Mouse (Mus musculus) CH12.LX (cell line): ENCODE results near the gene Gm38392. TPM values are rescaled to one million over a fixed set of nuclear protein-coding genes. Genes with fewer than 3 reads are reported as not detected.
A peak's percentile ranks its signal among the peaks of the same experiment; 100 is the strongest.

ENCODE experiments used
- DNase-seq: peaks from one replicate; pipeline ENCODE4 v3.0.0-alpha.2; 2013; ENCODE audit errors: extremely low read depth
- H3K27ac ChIP-seq: 2 replicates; pipeline ENCODE4 v1.5.1; 2012; ENCODE audit warnings: low read depth, mild to moderate bottlenecking, control low read depth, moderate library complexity; ENCODE audit not compliant: insufficient read depth
- H3K27me3 ChIP-seq: replicated peaks from 2 replicates; pipeline ENCODE3; 2012; ENCODE audit warnings: inconsistent platforms
- H3K36me3 ChIP-seq, 2 experiments: replicated peaks in 1 of 2; 2 replicates each; pipeline versions ENCODE3 to v1.6.1; 2012; ENCODE audit warnings: inconsistent platforms in 1 of 2, low read length in 1 of 2, mild to moderate bottlenecking in 1 of 2, mixed read lengths in 1 of 2, moderate library complexity in 1 of 2; ENCODE audit not compliant: control insufficient read depth in 1 of 2, insufficient read depth in 1 of 2
- H3K4me1 ChIP-seq, 2 experiments: 2 replicates each; pipeline ENCODE4 v1.6.1; 2012; ENCODE audit warnings: inconsistent platforms in 1 of 2, moderate library complexity in 1 of 2; ENCODE audit not compliant: insufficient read depth in 2 of 2, control insufficient read depth in 1 of 2
- H3K4me2 ChIP-seq: 2 replicates; pipeline ENCODE4 v1.6.1; 2012; ENCODE audit warnings: low read depth, mild to moderate bottlenecking, control low read depth; ENCODE audit not compliant: poor library complexity, insufficient read depth, severe bottlenecking
- H3K4me3 ChIP-seq, 3 experiments: fragments of 150-350 bp in 1 of 3; sonication (generic) in 1 of 3; replicated peaks in 1 of 3; 2 replicates each; pipeline versions ENCODE3 to v1.5.1; 2011 to 2012; ENCODE audit warnings: low read depth in 2 of 3, low read length in 2 of 3, mild to moderate bottlenecking in 2 of 3, moderate library complexity in 2 of 3, control low read depth in 1 of 3, improper control_type of control experiment in 1 of 3, inconsistent platforms in 1 of 3, mixed read lengths in 1 of 3; ENCODE audit not compliant: poor library complexity in 1 of 3
- H3K79me2 ChIP-seq: replicated peaks from 2 replicates; pipeline ENCODE4 v1.6.1; 2012; ENCODE audit warnings: mild to moderate bottlenecking, moderate library complexity; ENCODE audit not compliant: control insufficient read depth, poor library complexity, insufficient read depth, severe bottlenecking; ENCODE audit errors: extremely low read depth
- H3K9ac ChIP-seq: 2 replicates; pipeline ENCODE4 v1.6.1; 2012; ENCODE audit warnings: low read depth, mild to moderate bottlenecking, control low read depth, moderate library complexity; ENCODE audit not compliant: insufficient read depth
- H3K9me3 ChIP-seq: replicated peaks from 2 replicates; pipeline ENCODE3; 2012; ENCODE audit warnings: low read length, inconsistent platforms, mixed read lengths
- BHLHE40 ChIP-seq: IDR thresholded peaks from 2 replicates; pipeline ENCODE4 v1.6.1; 2011; ENCODE audit warnings: mild to moderate bottlenecking, low read depth, low read length, improper control_type of control experiment
- CHD1 ChIP-seq: IDR thresholded peaks from 2 replicates; pipeline ENCODE4 v1.6.1; 2012; ENCODE audit warnings: low read depth, low read length, improper control_type of control experiment, inconsistent platforms
- CHD2 ChIP-seq: IDR thresholded peaks from 2 replicates; pipeline ENCODE4 v1.6.1; 2011; ENCODE audit warnings: low read length, improper control_type of control experiment
- CTCF ChIP-seq, 2 experiments: IDR thresholded peaks in 1 of 2; conservative IDR thresholded peaks in 1 of 2; 2 replicates each; pipeline ENCODE4 v1.5.1; 2011 to 2012; ENCODE audit warnings: low read depth in 2 of 2, low read length in 2 of 2, improper control_type of control experiment in 1 of 2, inconsistent platforms in 1 of 2, mild to moderate bottlenecking in 1 of 2, moderate library complexity in 1 of 2
- ELF1 ChIP-seq: IDR thresholded peaks from 2 replicates; pipeline ENCODE4 v1.6.1; 2014; ENCODE audit warnings: low read depth, mild to moderate bottlenecking, inconsistent platforms, low read length, improper control_type of control experiment
- EP300 ChIP-seq: IDR thresholded peaks from 2 replicates; pipeline ENCODE4 v1.6.1; 2011; ENCODE audit warnings: low read length, improper control_type of control experiment
- GABPA ChIP-seq: IDR thresholded peaks from 2 replicates; pipeline ENCODE4 v1.6.1; 2012; ENCODE audit warnings: low read depth, low read length, improper control_type of control experiment, inconsistent platforms; ENCODE audit not compliant: insufficient replicate concordance
- HCFC1 ChIP-seq: IDR thresholded peaks from 2 replicates; pipeline ENCODE4 v1.6.1; 2012; ENCODE audit warnings: low read depth, mild to moderate bottlenecking, inconsistent platforms, low read length, improper control_type of control experiment
- JUND ChIP-seq: conservative IDR thresholded peaks from 2 replicates; pipeline ENCODE4 v1.6.1; 2011; ENCODE audit warnings: low read depth, low read length, improper control_type of control experiment
- KAT2A ChIP-seq: IDR thresholded peaks from 2 replicates; pipeline ENCODE4 v1.6.1; 2012; ENCODE audit warnings: low read length, improper control_type of control experiment, inconsistent platforms; ENCODE audit not compliant: insufficient replicate concordance
- MAFK ChIP-seq: IDR thresholded peaks from 2 replicates; pipeline ENCODE4 v1.6.1; 2011; ENCODE audit warnings: low read length, improper control_type of control experiment; ENCODE audit not compliant: insufficient replicate concordance
- MAX ChIP-seq: IDR thresholded peaks from 2 replicates; pipeline ENCODE4 v1.6.1; 2011; ENCODE audit warnings: low read length, improper control_type of control experiment
- MAZ ChIP-seq: IDR thresholded peaks from 2 replicates; pipeline ENCODE4 v1.6.1; 2012; ENCODE audit warnings: low read depth, mild to moderate bottlenecking, inconsistent platforms, low read length, improper control_type of control experiment, moderate library complexity
- MEF2A ChIP-seq: IDR thresholded peaks from 2 replicates; pipeline ENCODE4 v1.6.1; 2014; ENCODE audit warnings: low read depth, mild to moderate bottlenecking, inconsistent platforms, low read length, improper control_type of control experiment, borderline replicate concordance
- MXI1 ChIP-seq: IDR thresholded peaks from 2 replicates; pipeline ENCODE4 v1.6.1; 2011; ENCODE audit warnings: mild to moderate bottlenecking, low read depth, low read length, improper control_type of control experiment
- MYC ChIP-seq: IDR thresholded peaks from 2 replicates; pipeline ENCODE4 v1.6.1; 2011; ENCODE audit warnings: low read depth, mild to moderate bottlenecking, improper control_type of control experiment, low read length
- NRF1 ChIP-seq: IDR thresholded peaks from 2 replicates; pipeline ENCODE4 v1.6.1; 2014; ENCODE audit warnings: low read depth, mild to moderate bottlenecking, inconsistent platforms, low read length, improper control_type of control experiment, moderate library complexity
- PAX5 ChIP-seq: IDR thresholded peaks from 2 replicates; pipeline ENCODE4 v1.6.1; 2012; ENCODE audit warnings: low read length, inconsistent platforms, mixed read lengths
- POLR2A ChIP-seq: IDR thresholded peaks from 2 replicates; pipeline ENCODE4 v1.6.1; 2011; ENCODE audit warnings: low read depth, mild to moderate bottlenecking, improper control_type of control experiment, low read length
- POLR2AphosphoS2 ChIP-seq: IDR thresholded peaks from 2 replicates; pipeline ENCODE4 v1.6.1; 2011; ENCODE audit warnings: low read depth, low read length, improper control_type of control experiment
- RAD21 ChIP-seq: IDR thresholded peaks from 2 replicates; pipeline ENCODE4 v1.6.1; 2011; ENCODE audit warnings: low read depth, mild to moderate bottlenecking, low read length, improper control_type of control experiment, moderate library complexity
- TBP ChIP-seq: conservative IDR thresholded peaks from 2 replicates; pipeline ENCODE4 v1.6.1; 2011; ENCODE audit warnings: low read depth, low read length, improper control_type of control experiment
- UBTF ChIP-seq: IDR thresholded peaks from 2 replicates; pipeline ENCODE4 v1.6.1; 2012; ENCODE audit warnings: low read depth, mild to moderate bottlenecking, inconsistent platforms, low read length, improper control_type of control experiment, moderate library complexity
- ZKSCAN1 ChIP-seq: IDR thresholded peaks from 2 replicates; pipeline ENCODE4 v1.6.1; 2012; ENCODE audit warnings: low read depth, inconsistent platforms, low read length, improper control_type of control experiment, borderline replicate concordance
- ZNF384 ChIP-seq: IDR thresholded peaks from 2 replicates; pipeline ENCODE4 v1.6.1; 2012; ENCODE audit warnings: low read depth, low read length, improper control_type of control experiment, inconsistent platforms
- dilution Hi-C: fragments of 300-500 bp; cut with MboI; formaldehyde crosslinking; loops from 2 replicates; pipeline ENCODE4 v1.14.3; 2020; ENCODE audit warnings: low sequenced_read_pairs; ENCODE audit not compliant: extremely low pct_unique_long_range_greater_than_20kb, extremely low pct_ligation_motif_present
- in situ Hi-C: fragments of 300-500 bp; cut with MboI; formaldehyde crosslinking; loops from 3 replicates; pipeline ENCODE4 v1.14.3; 2019; ENCODE audit warnings: low sequenced_read_pairs, low pct_ligation_motif_present, low pct_unique_long_range_greater_than_20kb, mixed read lengths
- polyA plus RNA-seq: library from polyadenylated mRNA; unstranded; fragments of >175 nt; gene quantifications from 2 replicates; pipeline ENCODE4 v1.2.1, GENCODE M21; 2012; ENCODE audit warnings: low read depth; ENCODE audit not compliant: insufficient read length
- total RNA-seq, 2 experiments: library from RNA; depleted of rRNA; stranded (reverse); fragments of 300-350 nt in 1 of 2; fragments of >200 nt in 1 of 2; gene quantifications; 2 replicates each; pipeline ENCODE4 v1.2.3; 2012 to 2014

Gene Gm38392
- total and polyA plus RNA-seq, 3 experiments: not detected

DNA sequence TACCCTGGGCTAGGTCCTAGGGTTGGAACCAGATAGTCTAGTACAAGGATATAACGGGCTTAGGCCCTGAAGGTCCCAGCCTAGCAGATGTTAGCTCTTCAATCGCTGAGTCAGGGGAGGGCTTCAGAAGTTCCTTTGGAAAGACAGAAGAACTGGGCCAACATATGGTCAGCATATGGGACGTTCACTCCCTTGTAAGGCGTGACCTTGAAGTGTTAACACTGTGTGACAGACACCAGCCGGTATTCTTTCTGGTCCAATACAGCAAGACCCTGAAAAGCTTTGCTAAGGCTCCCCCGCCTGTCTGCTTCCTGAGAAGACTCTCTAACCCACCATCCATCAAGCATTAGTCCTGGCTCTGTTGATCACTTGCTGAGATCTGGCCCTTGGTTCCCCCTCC is 31.1 kb downstream of the Gm38392 start:
- DNase-seq: no peak
- Histone ChIP-seq H3K4me3 (no peak overlapping the region), H3K9me3 (no peaks in the 10 kb centered on the region), H3K4me1 (peaks cover 0 to 29% of the 10 kb centered on the region in 2 experiments; a peak in 2 of 4 replicates), H3K27ac (no peak overlapping the region), H3K9ac (no peak overlapping the region), H3K4me2 (no peak overlapping the region), H3K79me2 (no peaks in the 10 kb centered on the region), H3K36me3 (no peaks in the 10 kb centered on the region), H3K27me3 (peaks cover 54% of the 10 kb centered on the region)
- dilution Hi-C loops (no loop called here), in situ Hi-C loops (no loop called here)
- TF ChIP-seq CHD1 (no peak), BHLHE40 (no peak), MYC (no peak), ZKSCAN1 (no peak), TBP (no peak), KAT2A (no peak), MEF2A (no peak), MAFK (no peak)
- TF ChIP-seq, all 38 proteins: peak for 0

DNA sequence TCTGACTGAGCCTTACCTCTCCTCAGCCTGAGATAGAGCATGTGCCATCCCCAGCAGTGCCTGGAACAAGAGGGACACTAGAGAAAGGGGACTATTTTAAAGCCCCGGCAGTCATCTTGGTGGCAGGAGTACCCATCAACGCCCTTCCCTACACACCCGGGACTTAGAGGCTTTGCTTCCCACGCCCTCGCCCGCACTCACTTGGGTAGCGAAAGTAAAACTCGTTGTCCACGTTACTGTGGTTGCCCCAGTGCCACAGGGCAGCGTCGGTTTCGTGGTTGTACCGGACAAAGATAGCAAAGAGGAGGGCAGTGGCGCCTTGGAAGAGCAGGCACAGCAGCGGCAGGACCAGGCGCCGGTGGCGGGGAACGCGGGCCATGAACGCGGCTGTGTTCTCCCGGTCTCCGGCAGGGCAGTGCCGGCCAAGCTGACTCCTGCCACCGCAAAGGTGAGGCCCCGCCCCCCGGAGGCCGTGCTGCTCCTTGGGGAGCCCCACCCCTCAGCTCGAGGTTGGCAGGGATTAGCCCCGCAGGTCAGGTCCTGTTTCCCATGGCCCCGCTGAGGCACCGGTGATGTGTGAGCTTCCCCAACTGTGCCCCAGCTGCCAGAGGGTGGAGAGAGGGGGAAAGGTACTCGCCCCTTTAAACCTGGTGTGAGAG is 32.6 kb downstream of the Gm38392 start, which contains the start of gene Rhbg:
Gene Rhbg (minus strand): TSS at position 442 of the 659 bp plus-strand sequence.
- H3K9ac ChIP-seq: no peak within 1 kb of the TSS
- peaks cover 0 to 29% of the 10 kb centered on the region in 2 experiments; a peak in 2 of 4 replicates for H3K4me1 ChIP-seq
- no peak within 1 kb of the TSS for H3K27ac ChIP-seq
- no peak for DNase-seq
- peak within 1 kb of the TSS; percentile 23 for H3K4me2 ChIP-seq
- in situ Hi-C loops: no loop called here
- no peak for TF ChIP-seq CHD2
- no peak for TF ChIP-seq PAX5
- no peak for TF ChIP-seq MXI1
- no peak for TF ChIP-seq UBTF
- no peak for TF ChIP-seq CTCF (conservative IDR thresholded peaks at IDR 0.05 in 1 of 2, IDR thresholded peaks at IDR 0.05 in 1 of 2; ENCODE audit: low read depth in 2 of 2, low read length in 2 of 2)
- no peak for TF ChIP-seq ELF1
- no peak for TF ChIP-seq TBP
- no peak for TF ChIP-seq MAZ
- TF ChIP-seq EP300: no peak
- TF ChIP-seq BHLHE40: no peak
- no peak for TF ChIP-seq ZNF384
- no peak for TF ChIP-seq HCFC1
- no peak for TF ChIP-seq JUND
- TF ChIP-seq POLR2A: no peak
- TF ChIP-seq GABPA: no peak
- TF ChIP-seq POLR2AphosphoS2: no peak
- TF ChIP-seq MAX: no peak
- no peak for TF ChIP-seq NRF1
- TF ChIP-seq RAD21: no peak
- H3K4me3 ChIP-seq: peak within 1 kb of the TSS in 1 of 3 experiments; percentile 40
- H3K27me3 ChIP-seq: peaks cover 56% of the 10 kb centered on the region
- H3K36me3 ChIP-seq: no peaks in the 10 kb centered on the region
- dilution Hi-C loops: no loop called here
- H3K9me3 ChIP-seq: no peaks in the 10 kb centered on the region
- H3K79me2 ChIP-seq: no peaks in the 10 kb centered on the region
